Mouse (Mus musculus) midbrain, embryonic 12.5 days (tissue): ENCODE results near the gene H2al1i. TPM values are rescaled to one million over a fixed set of nuclear protein-coding genes. Genes with fewer than 3 reads are reported as not detected.
"Not testable (repeated sequence)": the region's sequence is repeated elsewhere in the genome, so short reads cannot be mapped to it uniquely, and the experiment has no call there.

Experiments used
- ATAC-seq: fragments of 200-750 bp; cut with Nextera tagmentation; 2 replicates; pipeline ENCODE4 v1.8.0; 2017; ENCODE audit warnings: low read depth, moderate TSS enrichment, moderate library complexity; ENCODE audit not compliant: low FRiP score
- H3K27ac ChIP-seq: fragments of 300-500 bp; sonication (generic); replicated peaks from 2 replicates; pipeline ENCODE4 v1.5.1; 2016; ENCODE audit warnings: mild to moderate bottlenecking
- H3K27me3 ChIP-seq: fragments of 300-500 bp; sonication (generic); 2 replicates; pipeline ENCODE4 v1.6.1; 2016; ENCODE audit warnings: mild to moderate bottlenecking
- H3K36me3 ChIP-seq: fragments of 300-500 bp; sonication (generic); 2 replicates; pipeline ENCODE4 v1.6.1; 2016
- H3K4me1 ChIP-seq: fragments of 300-500 bp; sonication (generic); 2 replicates; pipeline ENCODE4 v1.6.1; 2016
- H3K4me2 ChIP-seq: fragments of 300-500 bp; sonication (generic); replicated peaks from 2 replicates; pipeline ENCODE4 v1.6.1; 2016; ENCODE audit warnings: mild to moderate bottlenecking, moderate library complexity
- H3K4me3 ChIP-seq: fragments of 300-500 bp; sonication (generic); 2 replicates; pipeline ENCODE4 v1.5.1; 2016; ENCODE audit warnings: mild to moderate bottlenecking
- H3K9ac ChIP-seq: fragments of 300-500 bp; sonication (generic); replicated peaks from 2 replicates; pipeline ENCODE4 v1.6.1; 2016; ENCODE audit warnings: mild to moderate bottlenecking, moderate library complexity
- H3K9me3 ChIP-seq: fragments of 300-500 bp; sonication (generic); 2 replicates; pipeline ENCODE4 v1.6.1; 2016; ENCODE audit warnings: mild to moderate bottlenecking
- WGBS: fragments of 180-500 bp; shearing (Covaris S2); methylation state at CpG from one replicate; pipeline ENCODE4 v1.1.7; 2016; 5-methylcytosine and 5-hydroxymethylcytosine counted together
- polyA plus RNA-seq: library from polyadenylated mRNA; unstranded; fragments of >200 nt; fragmentation: Nextera tagmentation; extraction: Ambion mirVana; gene quantifications from 2 replicates; pipeline ENCODE4 v1.2.1, GENCODE M21; 2016

Gene H2al1i
- not detected in 2 replicates for polyA plus RNA-seq

DNA sequence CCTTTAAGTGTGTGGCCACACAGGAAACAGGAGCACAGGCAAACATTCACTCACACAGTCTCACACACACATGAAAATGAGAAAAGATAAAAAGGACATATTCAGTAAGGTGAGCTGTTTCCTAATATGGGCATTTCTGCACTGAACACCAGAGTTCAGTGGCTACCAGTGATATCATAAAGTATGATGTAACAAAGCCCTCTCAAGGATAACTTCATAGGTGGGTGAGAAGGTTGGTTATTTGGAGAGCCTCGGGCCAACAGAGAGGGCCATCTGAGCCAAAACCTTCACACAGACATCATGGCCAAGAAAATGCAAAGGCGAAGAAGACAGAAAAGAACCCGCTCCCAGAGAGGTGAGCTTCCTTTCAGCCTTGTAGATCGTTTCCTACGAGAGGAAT, at the start of gene H2al1i:
H2al1i (plus strand) TSS at position 301 of the 400 bp plus-strand sequence.
- H3K9me3 ChIP-seq, ATAC-seq, H3K4me1 ChIP-seq, H3K27ac ChIP-seq, H3K4me2 ChIP-seq, H3K36me3 ChIP-seq, H3K9ac ChIP-seq, H3K4me3 ChIP-seq, H3K27me3 ChIP-seq: not testable (repeated sequence)
- 94% methylated on average over 2 of the region's 5 CpGs for WGBS

- Histone ChIP-seq H3K9me3 (no peaks in the 10 kb centered on the region), H3K4me1 (no peaks in the 10 kb centered on the region), H3K36me3 (no peaks in the 10 kb centered on the region), H3K4me3 (no peak overlapping the region), H3K27me3 (no peaks in the 10 kb centered on the region), H3K9ac (no peak overlapping the region), H3K4me2 (no peak overlapping the region), H3K27ac (no peak overlapping the region)
- WGBS: 82% methylated on average over 6 of the region's 6 CpGs
- ATAC-seq: no peak
Observed at GRCm38 (mm10) chrX:11277083-11277482, 47.4 kb upstream of the H2al1i start.

DNA sequence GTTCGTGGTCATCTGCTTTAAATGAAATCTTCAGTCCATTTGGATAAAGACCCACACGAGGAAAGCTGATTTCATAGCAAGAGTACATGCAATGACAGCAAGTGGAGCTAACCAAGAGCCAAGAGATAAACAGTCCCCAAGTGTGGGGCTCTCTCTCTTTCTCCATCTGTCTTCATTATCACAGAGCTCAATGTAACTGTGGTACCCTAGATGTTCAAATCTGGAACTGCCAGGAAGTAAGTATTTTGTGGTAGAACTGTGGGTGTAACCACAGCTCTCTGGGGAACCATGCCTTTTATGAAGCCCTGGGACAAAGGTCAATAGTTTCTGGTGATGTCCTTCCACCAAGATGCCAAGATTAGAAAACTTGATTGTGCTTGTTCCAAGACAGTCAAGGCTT, 43.7 kb upstream of the H2al1i start:
- H3K9ac ChIP-seq: no peak overlapping the region
- no peak overlapping the region for H3K27ac ChIP-seq
- H3K4me1 ChIP-seq: no peaks in the 10 kb centered on the region
- H3K4me3 ChIP-seq: no peak overlapping the region
- H3K36me3 ChIP-seq: no peaks in the 10 kb centered on the region
- H3K9me3 ChIP-seq: no peaks in the 10 kb centered on the region
- H3K27me3 ChIP-seq: no peaks in the 10 kb centered on the region
- 77% methylated on average over 2 of the region's 2 CpGs for WGBS
- H3K4me2 ChIP-seq: no peak overlapping the region
- no peak for ATAC-seq

- Histone ChIP-seq H3K36me3 (no peaks in the 10 kb centered on the region), H3K27ac (no peak overlapping the region), H3K27me3 (peaks cover 16% of the 10 kb centered on the region; the same call in 1 of the 2 replicates), H3K4me2 (no peak overlapping the region), H3K4me3 (no peak overlapping the region), H3K9ac (no peak overlapping the region), H3K9me3 (no peaks in the 10 kb centered on the region), H3K4me1 (no peaks in the 10 kb centered on the region)
- 82% methylated on average over 14 of the region's 14 CpGs for WGBS
- ATAC-seq: no peak
Observed at GRCm38 (mm10) chrX:11288306-11288882, 36.1 kb upstream of the H2al1i start.

DNA sequence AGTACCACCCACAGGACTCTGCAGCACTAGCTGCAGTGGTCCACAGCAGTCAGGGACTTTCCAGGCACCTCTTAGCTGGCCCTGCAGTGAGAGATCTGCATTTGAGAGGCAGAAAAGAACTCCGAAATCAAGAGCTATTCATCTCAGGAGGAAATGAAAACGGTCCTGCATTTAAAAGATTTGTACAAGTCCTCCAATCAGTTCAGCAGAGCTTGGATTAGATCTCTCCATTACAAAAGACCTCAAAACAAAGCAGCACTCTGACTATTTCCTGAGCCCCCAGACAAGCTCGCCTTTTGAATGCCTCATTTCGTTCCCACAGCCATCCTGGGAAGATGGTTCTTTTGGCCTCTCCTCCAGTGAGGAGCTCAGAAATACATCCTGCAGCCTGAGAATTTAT, 35.2 kb upstream of the H2al1i start:
- H3K4me1 ChIP-seq: no peaks in the 10 kb centered on the region
- ATAC-seq: no peak
- peaks cover 16% of the 10 kb centered on the region; the same call in 1 of the 2 replicates for H3K27me3 ChIP-seq
- no peak overlapping the region for H3K4me3 ChIP-seq
- H3K9me3 ChIP-seq: no peaks in the 10 kb centered on the region
- WGBS: 47% methylated on average over 4 of the region's 4 CpGs
- H3K9ac ChIP-seq: no peak overlapping the region
- no peak overlapping the region for H3K27ac ChIP-seq
- H3K4me2 ChIP-seq: no peak overlapping the region
- H3K36me3 ChIP-seq: no peaks in the 10 kb centered on the region

DNA sequence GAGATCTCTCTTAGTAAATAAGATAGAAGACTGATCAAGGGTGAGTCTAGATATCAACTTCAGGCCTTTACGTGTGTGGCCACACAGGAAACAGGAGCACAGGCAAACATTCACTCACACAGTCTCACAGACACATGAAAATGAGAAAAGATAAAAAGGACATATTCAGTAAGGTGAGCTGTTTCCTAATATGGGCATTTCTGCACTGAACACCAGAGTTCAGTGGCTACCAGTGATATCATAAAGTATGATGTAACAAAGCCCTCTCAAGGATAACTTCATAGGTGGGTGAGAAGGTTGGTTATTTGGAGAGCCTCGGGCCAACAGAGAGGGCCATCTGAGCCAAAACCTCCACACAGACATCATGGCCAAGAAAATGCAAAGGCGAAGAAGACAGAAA, 25.5 kb upstream of the H2al1i start, which contains the start of gene H2al1a:
H2al1a (plus strand) TSS at position 301 of the 400 bp plus-strand sequence.
- not testable (repeated sequence) for H3K36me3 ChIP-seq, H3K4me2 ChIP-seq, H3K4me3 ChIP-seq, H3K4me1 ChIP-seq, H3K27me3 ChIP-seq, H3K9me3 ChIP-seq, H3K27ac ChIP-seq, ATAC-seq, H3K9ac ChIP-seq
- WGBS: no CpG with 5 or more reads among the region's 3 CpGs

GRCm38 (mm10) chrX:11302132-11302531, 22.3 kb upstream of the H2al1i start, which contains the start of gene H2al1b:
Gene H2al1b, plus strand, starts transcription at chrX:11302432.
- H3K36me3 ChIP-seq, ATAC-seq, H3K9ac ChIP-seq, H3K27me3 ChIP-seq, H3K4me3 ChIP-seq, H3K27ac ChIP-seq, H3K9me3 ChIP-seq, H3K4me2 ChIP-seq, H3K4me1 ChIP-seq: not testable (repeated sequence)
- WGBS: 84% methylated on average over 1 of the region's 3 CpGs

DNA sequence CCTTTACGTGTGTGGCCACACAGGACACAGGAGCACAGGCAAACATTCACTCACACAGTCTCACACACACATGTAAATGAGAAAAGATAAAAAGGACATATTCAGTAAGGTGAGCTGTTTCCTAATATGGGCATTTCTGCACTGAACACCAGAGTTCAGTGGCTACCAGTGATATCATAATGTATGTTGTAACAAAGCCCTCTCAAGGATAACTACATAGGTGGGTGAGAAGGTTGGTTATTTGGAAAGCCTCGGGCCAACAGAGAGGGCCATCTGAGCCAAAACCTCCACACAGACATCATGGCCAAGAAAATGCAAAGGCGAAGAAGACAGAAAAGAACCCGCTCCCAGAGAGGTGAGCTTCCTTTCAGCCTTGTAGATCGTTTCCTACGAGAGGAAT, 19.1 kb upstream of the H2al1i start, which contains the start of gene H2al1c:
H2al1c (plus strand) TSS at position 301 of the 400 bp plus-strand sequence.
- H3K9ac ChIP-seq, H3K27ac ChIP-seq, H3K4me3 ChIP-seq, H3K9me3 ChIP-seq, H3K36me3 ChIP-seq, H3K27me3 ChIP-seq, H3K4me1 ChIP-seq, H3K4me2 ChIP-seq, ATAC-seq: not testable (repeated sequence)
- WGBS: 82% methylated on average over 1 of the region's 6 CpGs

DNA sequence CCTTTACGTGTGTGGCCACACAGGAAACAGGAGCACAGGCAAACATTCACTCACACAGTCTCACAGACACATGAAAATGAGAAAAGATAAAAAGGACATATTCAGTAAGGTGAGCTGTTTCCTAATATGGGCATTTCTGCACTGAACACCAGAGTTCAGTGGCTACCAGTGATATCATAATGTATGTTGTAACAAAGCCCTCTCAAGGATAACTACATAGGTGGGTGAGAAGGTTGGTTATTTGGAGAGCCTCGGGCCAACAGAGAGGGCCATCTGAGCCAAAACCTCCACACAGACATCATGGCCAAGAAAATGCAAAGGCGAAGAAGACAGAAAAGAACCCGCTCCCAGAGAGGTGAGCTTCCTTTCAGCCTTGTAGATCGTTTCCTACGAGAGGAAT, 15.9 kb upstream of the H2al1i start, which contains the start of gene H2al1d:
H2al1d (plus strand) TSS at position 301 of the 400 bp plus-strand sequence.
- H3K4me2 ChIP-seq, H3K4me3 ChIP-seq, H3K36me3 ChIP-seq, H3K27ac ChIP-seq, ATAC-seq, H3K4me1 ChIP-seq, H3K9ac ChIP-seq, H3K27me3 ChIP-seq, H3K9me3 ChIP-seq: not testable (repeated sequence)
- no CpG with 5 or more reads among the region's 6 CpGs for WGBS

- not testable (repeated sequence) for ATAC-seq, H3K27ac ChIP-seq, H3K4me2 ChIP-seq, H3K9me3 ChIP-seq, H3K27me3 ChIP-seq, H3K9ac ChIP-seq, H3K4me3 ChIP-seq, H3K36me3 ChIP-seq, H3K4me1 ChIP-seq
- WGBS: no CpG with 5 or more reads among the region's 3 CpGs
Observed at GRCm38 (mm10) chrX:11311634-11312033, 12.8 kb upstream of the H2al1i start, which contains the start of gene H2al1e. Gene H2al1e, plus strand, starts transcription at chrX:11311934.

- not testable (repeated sequence) for H3K27ac ChIP-seq, ATAC-seq, H3K9me3 ChIP-seq, H3K4me3 ChIP-seq, H3K4me2 ChIP-seq, H3K4me1 ChIP-seq, H3K9ac ChIP-seq, H3K27me3 ChIP-seq, H3K36me3 ChIP-seq
- no CpG with 5 or more reads among the region's 6 CpGs for WGBS
Observed at GRCm38 (mm10) chrX:11314858-11315257, 9.6 kb upstream of the H2al1i start, which contains the start of gene H2al1f. Gene H2al1f, plus strand, starts transcription at chrX:11315158.

- not testable (repeated sequence) for H3K4me1 ChIP-seq, H3K4me3 ChIP-seq, ATAC-seq, H3K4me2 ChIP-seq, H3K27ac ChIP-seq, H3K36me3 ChIP-seq, H3K9ac ChIP-seq, H3K27me3 ChIP-seq, H3K9me3 ChIP-seq
- WGBS: no CpG with 5 or more reads among the region's 3 CpGs
Observed at GRCm38 (mm10) chrX:11317956-11318355, 6.5 kb upstream of the H2al1i start, which contains the start of gene H2al1g. Gene H2al1g, plus strand, starts transcription at chrX:11318256.

GRCm38 (mm10) chrX:11321192-11321591, 3.3 kb upstream of the H2al1i start, which contains the start of gene H2al1h:
Gene H2al1h, plus strand, starts transcription at chrX:11321492.
- not testable (repeated sequence) for H3K4me1 ChIP-seq, H3K9me3 ChIP-seq
- no CpG with 5 or more reads among the region's 6 CpGs for WGBS

More at GRCm38 (mm10) chrX:11321192-11321591, 3.3 kb upstream of the H2al1i start, which contains the start of gene H2al1h:
- not testable (repeated sequence) for H3K27ac ChIP-seq, H3K9ac ChIP-seq, ATAC-seq, H3K27me3 ChIP-seq, H3K4me3 ChIP-seq, H3K4me2 ChIP-seq, H3K36me3 ChIP-seq
